Mouse (Mus musculus): ENCODE data around the gene Plppr1.

DNA sequence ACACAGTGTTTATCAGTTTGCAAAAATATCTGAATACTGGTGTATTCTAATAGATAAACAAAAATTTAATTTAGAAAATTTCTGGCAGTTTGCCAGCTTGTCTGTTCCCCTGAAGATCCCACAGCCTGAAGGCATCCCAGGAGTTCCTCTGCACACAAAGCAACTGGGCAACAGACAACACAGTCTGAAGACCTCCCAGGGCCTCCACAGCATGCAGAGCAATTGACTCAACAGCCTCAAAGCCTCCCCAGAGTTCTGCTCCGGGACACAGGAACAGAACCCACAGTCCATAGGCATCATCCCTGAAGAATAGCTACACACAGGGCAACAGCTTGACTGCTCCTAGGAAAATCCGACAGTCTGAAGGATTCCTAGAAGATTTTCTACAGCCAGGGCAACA is 289.6 kb downstream of the Plppr1 start:
- TF ChIP-seq MAFK (IDR thresholded peaks at IDR 0.05; ENCODE audit: insufficient replicate concordance, low read length) (no peak), USF1 (IDR thresholded peaks at IDR 0.05; ENCODE audit: low read depth, low read length) (no peak)
